Mouse (Mus musculus): Measurements from ENCODE around the gene Mcm2.

Gene Mcm2

DNA sequence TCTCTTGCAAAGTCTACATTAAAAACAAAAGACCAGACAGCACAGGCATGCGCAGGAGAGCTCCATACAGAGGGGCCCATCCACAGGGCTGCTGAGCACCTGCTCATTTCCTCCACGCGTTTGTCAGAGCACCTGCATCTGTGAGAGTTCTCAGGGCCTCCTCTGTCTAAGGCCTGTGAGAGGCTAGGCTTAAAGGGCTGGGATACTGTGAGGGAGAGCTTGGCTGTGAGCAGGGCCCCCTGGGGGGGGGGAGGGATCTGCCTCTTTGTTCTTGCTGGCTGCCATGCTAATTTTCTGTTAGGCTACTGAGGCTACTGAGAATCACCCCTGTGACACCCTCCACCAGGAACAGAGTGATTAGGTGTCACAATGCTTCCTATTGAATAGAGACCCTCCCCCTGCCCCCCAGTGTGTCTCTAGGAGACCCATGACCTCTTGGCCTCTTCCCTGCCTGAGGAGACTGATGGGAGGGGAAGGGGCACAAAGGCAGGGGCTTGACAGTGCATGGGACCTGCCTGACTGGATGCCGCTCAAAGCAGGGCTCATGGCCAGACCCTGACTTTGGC, 27.1 kb upstream of the Mcm2 start:
- DNase-seq, result no peak

GRCm38 (mm10) chr6:88924502-88925275, 26.1 kb upstream of the Mcm2 start:
- DNase-seq, result peak; percentile 89

DNA sequence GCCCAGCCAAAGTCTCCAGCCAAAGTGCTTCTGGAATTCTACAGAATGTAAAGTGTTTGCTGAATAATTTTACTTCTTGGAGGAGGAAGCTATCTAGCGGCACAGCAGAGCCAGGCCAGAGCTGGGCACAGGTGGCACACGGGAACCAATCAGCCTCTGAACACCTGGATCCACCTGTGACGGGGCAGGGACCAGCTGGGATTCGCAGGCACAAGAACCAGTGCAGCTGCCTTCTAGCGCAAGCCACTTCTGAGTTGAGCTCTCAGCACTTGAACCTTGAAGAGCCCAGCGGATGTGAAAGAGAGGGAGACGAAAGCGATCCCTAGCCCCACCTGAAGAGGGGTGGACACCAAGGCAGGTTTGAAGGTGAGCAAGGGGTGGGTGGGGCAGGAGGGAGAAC, 20.2 kb upstream of the Mcm2 start:
- no peak for DNase-seq

- DNase-seq, result peak; percentile 63
Measured at GRCm38 (mm10) chr6:88916153-88916552, 17.6 kb upstream of the Mcm2 start.

GRCm38 (mm10) chr6:88915510-88915909, 16.9 kb upstream of the Mcm2 start:
- no peak for DNase-seq

GRCm38 (mm10) chr6:88914799-88915198, 16.2 kb upstream of the Mcm2 start:
- no peak for DNase-seq

DNA sequence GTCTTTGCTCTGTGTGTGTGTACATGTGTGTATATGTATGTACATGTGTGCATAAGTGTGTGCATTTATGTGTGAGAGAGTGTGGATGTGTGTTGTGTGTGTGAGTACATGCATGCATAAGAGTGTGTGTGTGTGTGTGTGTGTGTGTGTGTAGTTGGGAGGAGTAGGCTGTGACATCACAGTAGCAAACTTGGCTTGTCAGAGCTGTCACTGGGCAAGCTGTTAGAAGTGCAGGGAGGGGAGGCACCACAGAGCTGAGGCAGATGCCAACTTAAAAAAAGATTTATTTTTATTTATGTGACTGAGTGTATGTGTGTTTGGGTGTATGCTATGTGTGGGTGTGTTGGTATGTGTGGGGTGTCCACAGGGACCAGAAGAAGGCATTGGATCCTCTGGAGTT, 14.9 kb upstream of the Mcm2 start:
- no peak for DNase-seq

GRCm38 (mm10) chr6:88913022-88913421, 14.4 kb upstream of the Mcm2 start:
- no peak for DNase-seq

- no peak for DNase-seq
Measured at GRCm38 (mm10) chr6:88909151-88909550, 10.6 kb upstream of the Mcm2 start.

GRCm38 (mm10) chr6:88906369-88907108, 8.0 kb upstream of the Mcm2 start:
- peak; percentile 79 for DNase-seq

DNA sequence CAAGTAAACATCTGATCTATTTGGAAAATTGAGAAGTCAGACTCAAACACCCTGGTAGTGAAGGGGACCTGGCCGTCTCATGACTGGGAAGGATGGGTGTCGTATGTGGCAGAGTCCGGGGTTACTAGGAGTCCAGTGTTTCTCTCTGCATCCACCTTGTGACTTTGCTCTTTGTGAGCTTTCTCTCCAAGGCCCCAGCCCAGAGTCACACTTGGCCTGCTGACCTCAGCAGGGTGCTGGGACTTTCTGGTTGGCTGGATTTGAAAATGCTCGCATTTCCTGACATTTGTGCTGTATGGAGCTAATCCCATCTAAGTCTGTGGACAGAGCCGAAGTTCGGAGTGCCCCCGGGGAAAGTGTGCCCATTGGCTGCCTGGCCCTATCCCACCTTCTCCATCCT, 6.5 kb upstream of the Mcm2 start:
- DNase-seq, result no peak

DNA sequence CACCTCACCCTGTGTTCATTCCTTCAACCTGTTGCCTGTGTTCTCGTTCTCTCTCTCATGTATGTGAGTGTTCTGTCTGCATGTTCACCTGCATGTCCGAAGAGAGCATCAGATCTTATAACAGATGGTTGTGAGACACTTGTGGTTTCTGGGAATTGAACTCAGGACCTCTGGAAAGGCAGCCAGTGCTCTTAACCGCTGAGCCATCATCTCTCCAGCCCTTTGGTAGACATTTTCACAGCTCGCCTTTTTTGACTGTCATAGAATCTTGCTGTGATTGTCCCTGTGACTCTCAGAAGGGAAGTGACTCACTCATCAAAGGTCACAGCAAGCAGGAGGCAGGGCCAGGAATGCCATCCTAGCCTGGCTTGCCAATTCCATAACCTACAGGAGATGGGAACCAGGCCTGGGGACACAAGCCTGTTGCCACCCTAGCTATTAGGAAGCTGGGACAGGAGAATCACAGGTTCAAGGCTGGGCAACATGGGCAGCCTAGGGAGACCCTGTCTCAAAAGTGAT, 5.9 kb upstream of the Mcm2 start:
- no peak for DNase-seq

- DNase-seq, result no peak
Measured at GRCm38 (mm10) chr6:88903708-88904107, 5.1 kb upstream of the Mcm2 start.

- DNase-seq, result peak; percentile 97
Measured at GRCm38 (mm10) chr6:88901947-88902820, 3.6 kb upstream of the Mcm2 start, which contains the start of gene Tpra1. Tpra1 (plus strand) TSS chr6:88902251.

DNA sequence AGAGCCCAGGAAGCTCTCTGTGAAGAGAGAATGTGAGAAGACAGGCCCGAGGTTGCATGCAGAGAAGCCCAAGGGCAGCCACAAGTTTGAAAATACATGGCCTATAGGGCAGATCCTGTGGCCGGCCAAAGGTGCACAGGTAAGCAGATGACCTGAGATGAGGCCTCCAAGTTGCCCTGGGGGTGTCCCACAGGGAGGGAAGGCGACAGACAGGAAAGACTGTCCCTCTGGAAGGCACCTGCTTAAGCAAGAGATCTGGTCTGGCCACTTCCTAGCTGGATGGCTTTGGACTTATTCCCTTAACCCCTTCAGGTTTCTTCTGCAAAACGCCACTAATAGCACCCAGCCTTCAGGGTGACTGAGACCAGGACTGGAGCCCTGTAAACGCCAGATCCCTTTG, 2.9 kb upstream of the Mcm2 start:
- DNase-seq, result no peak

DNA sequence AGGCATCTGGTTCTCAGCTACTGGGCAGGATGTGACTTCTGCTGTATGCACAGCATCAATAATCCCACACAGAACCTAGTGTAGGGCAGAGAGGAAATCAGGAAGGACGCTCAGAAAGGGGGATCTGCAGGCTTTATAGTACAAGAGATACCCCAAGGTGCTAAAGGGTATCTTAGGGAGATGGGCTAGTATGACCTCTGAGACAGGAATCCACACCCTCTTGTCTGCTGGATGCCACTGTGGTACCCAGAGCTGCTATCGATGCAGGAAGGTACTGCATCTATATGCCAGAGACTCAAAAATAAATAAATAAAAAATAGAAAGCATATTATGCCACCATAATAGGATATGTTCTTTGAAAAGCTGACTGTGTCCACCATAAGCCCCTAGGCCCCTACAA, 1.0 kb upstream of the Mcm2 start:
- no peak for DNase-seq

DNA sequence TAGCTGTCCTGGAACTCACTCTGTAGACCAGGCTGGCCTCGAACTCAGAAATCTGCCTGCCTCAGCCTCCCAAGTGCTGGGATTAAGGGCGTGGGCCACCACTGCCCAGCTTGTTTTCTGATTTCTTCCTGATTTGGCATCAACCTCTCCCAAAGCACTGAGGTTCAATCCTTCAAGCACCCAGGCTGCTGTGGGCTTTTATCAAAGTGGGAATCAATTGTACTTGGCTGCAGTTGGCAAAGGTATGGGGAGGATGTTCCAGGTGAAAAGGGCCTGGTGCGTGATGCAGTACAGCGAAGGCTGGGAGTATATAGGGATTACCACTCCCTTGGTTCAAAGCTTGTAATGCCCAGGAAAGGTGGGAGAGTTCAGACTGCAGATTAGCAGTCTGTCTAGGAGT, 506 bp upstream of the Mcm2 start:
- DNase-seq, result no peak

- DNase-seq, result no peak
Measured at GRCm38 (mm10) chr6:88897246-88897645, 1.3 kb downstream of the Mcm2 start.

GRCm38 (mm10) chr6:88895943-88896342, 2.6 kb downstream of the Mcm2 start:
- no peak for DNase-seq

GRCm38 (mm10) chr6:88893559-88893958, 5.0 kb downstream of the Mcm2 start:
- peak; percentile 69 for DNase-seq

- no peak for DNase-seq
Measured at GRCm38 (mm10) chr6:88890832-88891231, 7.7 kb downstream of the Mcm2 start.

DNA sequence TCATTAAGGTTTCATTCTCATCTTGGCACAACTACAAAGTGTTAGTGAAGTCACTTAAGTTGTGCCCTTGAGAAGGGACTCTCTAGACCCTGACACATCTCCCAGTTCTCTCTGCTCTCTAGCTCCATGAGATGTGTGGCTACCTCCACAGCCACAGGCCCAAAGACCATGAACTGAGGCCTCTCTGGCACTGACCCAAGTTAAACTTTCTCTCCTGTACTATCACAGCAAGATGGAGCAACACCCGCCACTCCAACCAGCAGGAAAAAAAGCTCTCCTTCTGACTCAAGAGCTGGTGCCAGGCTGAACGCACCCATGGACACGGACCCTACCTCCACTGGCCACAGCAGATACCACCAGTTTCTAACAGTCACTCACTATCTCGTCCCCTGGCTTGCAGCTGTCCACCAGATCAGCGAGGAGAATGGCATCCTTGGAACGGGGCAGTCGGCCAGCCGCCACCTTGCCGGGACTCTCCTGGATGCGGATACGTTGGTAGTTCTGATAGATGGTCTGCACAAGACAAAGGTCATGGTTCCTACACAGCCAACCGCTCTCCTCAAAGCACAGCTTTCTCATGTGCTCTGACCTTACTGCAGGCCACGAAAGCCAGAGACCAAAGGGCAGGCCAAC, 9.1 kb downstream of the Mcm2 start:
- no peak for DNase-seq

Data from kidney, postnatal 14 days (tissue).